Mouse (Mus musculus): ENCODE results near the gene 9930022D16Rik.

The 9930022D16Rik gene

DNA sequence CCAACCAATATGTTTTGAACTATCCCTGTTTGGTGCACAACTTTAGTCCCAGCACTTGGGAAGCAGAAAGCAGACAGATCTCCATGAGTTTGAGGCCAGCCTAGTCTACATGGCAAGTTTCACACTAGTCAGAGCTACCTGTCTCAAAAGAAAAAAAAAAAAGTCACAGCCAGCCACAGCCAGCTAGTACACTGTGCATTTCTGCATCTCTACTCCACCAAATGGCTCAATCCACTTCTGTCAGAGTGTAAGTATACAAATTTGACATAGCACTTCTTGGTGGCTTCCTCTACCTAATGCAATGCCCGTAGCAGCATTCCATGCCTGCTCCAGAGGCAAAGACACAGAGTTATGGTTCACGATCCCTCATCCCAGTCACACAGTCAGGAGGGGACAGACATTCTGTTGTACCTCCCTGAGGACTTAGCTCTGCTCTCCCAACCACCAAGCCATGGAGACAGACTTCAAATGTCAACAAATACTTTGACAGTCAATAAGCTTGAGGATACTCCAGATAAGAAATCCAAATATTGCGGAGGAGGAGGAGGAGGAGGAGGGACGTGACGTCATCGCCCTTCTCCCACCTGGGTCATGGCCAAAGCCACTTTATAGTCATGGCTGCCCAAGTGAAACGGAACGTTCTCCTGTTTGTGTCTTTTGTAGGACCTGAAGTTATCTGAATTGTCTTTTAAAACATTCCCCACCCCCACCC, 3.1 kb downstream of the 9930022D16Rik start:
- DNase-seq (ENCODE audit: low read depth, low spot score) = no peak

DNA sequence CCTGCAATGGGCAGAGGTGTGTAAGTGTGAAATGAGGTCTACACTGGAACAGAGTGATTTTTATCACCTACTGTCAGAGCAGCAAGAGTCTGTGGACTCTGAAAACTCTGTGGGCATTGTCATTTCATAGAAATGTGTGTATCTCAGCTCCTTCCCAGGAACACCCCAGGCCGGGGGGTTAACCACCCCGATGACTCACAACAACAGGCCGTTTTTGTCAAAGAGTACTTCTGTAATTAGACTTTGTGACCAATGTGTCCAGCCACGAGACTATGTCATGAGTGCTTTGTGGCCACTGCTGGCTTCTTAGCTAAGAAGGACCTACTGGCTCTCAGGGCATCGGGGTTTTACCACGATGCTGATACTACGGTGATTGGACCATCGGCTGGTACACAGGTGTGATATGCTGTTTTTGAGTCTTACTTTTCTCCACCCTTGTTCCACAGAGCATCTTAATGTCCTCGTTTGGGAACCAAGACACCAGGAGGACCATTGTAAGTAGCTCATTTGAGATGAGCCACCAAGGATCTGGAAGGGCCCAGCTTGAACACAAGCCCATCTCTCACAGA, 3.8 kb downstream of the 9930022D16Rik start:
- DNase-seq (ENCODE audit: low read depth, low spot score) = no peak

DNA sequence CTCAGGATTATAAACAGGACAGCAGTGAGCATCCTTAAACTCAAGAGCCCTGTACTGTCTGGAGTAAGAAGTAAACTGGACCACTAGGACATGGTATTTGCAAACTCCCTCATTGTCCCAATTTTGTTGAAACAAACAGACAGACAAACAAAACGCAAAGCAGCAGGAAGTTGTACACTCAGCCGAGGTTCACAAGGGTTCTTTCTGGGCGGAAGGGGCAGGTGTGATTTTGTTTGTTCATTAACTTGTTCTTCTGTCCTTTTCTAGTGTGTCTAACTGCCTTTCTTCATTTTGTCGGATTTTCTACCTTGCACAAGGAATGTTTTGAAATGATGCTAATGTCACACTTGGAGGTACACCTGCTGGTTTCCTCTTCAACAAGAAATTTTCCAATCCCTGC, 5.7 kb downstream of the 9930022D16Rik start:
- no peak for DNase-seq (ENCODE audit: low read depth, low spot score)

DNA sequence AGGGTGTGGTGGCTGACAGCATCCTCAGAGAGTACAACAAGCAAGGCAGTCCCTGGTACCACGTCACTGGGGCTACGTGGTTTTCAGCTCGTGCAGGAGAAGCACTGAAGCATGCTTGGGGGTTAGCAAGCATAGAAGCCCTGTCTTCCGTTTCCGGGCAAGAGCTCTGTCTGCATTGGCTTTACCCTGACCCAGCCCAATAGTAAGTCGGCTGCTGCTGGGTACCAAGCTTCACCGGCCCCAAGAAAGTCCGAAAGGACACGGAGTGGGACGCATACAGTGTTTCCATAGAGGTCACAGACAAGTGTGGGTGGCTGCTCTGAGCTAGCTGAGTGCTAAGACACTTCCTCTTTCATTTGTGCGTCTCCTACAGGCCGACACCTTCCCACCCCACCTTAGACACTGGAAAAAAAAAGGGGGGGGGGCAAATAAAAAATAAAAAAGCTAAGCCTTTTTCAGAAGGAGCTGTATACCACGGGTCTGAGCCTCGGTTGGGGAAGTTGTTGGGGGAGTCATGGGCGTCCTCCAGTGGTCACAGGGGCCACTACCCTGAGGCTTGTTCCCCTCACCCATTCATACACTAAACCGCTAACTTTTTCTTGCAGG, 6.3 kb downstream of the 9930022D16Rik start:
- no peak for DNase-seq (ENCODE audit: low read depth, low spot score)

DNA sequence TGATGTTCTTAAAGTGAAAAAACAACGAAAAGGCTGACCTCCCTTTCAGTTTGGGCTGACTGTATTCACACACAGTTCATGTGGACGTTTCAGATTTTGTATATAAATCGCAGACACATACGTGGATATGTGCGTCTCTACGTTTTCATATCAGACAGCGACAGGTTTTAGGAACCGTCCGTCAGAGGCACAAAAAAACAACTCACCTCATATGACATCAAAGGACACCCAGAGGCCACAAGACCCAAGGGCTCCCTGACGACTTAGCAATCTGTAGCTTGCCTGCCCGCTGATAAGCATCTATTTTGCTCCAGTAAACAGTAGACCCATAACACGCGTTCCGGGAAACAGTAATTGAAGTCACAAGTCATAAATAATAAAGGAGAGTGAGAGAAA, 6.8 kb downstream of the 9930022D16Rik start:
- DNase-seq (ENCODE audit: low read depth, low spot score) = no peak

DNA sequence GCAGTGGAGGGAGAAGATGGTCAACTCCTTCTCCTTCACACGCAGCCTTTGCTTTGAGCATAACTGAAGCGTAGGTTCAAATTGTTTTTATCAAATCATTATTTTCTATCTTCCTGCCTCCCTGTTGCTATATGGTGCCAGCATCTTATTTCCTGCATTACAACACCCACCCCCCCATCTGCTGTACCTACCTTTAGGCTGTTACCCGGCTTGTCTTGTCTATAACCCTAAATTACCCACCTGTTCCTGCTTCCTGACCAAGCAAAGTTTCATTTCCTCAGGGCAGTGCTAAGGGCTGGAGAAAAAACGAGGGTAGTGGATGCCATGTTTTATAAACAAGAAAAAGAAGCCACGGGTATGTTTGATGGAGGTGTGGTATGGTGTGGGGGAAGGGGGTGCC, 7.5 kb downstream of the 9930022D16Rik start:
- no peak for DNase-seq (ENCODE audit: low read depth, low spot score)

DNA sequence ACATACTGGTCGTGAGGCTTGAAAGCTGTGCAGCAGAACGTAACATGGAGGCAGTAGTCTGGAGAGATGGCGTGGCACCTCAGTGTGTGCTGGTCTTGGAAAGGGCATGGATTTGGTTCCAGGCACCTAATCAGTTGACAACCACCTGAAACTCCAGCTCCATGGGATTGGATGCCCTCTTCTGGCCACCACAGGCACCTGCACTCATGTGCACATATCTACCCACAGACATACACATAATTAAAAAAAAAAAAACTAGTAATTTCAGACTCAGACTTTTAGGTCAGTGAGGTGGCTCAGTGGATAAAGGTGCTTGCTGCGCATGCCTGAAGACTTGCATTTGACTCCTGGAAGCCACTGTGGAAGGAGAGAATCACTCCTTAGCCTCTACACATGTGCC, 8.5 kb downstream of the 9930022D16Rik start:
- no peak for DNase-seq (ENCODE audit: low read depth, low spot score)

DNA sequence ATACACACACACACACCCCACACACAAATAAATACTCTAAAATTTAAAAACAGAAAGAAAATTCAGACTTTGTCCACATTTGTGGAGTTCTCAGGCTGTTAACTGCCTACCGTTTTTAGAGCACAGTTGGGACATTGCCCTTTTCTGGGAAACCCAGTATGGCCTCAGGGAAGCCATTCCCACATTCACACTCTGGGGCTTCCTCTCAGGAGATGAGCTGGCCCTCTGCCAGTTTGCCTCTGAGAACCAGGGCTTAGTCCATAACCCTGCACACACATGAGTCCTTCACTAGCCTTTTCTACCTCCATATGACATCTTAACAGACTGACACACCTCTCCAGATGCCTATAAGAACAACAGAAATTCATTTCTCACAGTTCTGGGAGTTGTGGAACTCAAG, 9.6 kb downstream of the 9930022D16Rik start:
- DNase-seq (ENCODE audit: low read depth, low spot score) = no peak

DNA sequence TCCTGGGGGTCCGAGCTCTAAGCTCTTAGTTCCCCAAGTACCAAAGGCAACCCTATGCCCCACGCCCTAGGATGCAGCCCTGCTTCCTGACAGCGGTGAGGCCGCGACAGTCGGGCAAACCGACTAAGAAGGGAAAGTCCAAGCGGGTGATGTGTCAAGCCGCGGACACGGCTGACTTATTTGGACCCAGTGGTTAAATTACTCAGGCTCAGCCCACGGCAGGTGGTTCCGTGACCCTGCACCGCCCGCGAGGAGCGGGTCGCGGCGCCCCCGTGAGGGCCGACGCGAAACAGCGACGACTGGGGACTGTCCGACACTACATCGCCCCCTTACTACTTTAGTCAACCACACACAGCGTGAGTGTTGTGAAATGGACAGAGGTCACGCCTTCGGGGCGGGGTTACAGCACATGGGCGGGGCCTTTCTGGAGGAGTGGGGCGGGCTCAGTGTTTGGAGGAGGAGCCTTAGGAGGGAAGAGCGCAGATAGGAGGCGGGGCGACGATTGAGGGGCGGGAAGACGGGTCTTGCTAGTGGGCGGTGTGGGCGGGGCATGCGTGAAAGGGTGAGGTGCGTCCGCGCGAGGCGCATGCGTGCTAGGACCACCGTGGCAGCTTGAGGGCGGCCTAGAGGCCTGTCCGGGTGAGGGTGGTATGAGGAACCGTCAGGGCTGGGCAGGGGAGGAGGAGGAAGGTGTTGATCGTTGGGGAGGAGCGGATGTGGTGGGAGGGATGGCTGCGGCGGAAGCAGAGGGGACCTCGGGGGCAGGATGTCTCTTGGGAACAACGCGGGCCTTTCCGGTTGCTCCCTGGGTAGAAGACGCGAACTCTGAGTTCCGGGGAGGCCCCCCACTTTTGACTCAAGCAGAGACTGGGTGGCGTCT, 11.9 kb downstream of the 9930022D16Rik start, which contains the start of gene Amz2:
Amz2 (plus strand) TSS at position 555 of the 880 bp plus-strand sequence.
- peak; percentile 100 for DNase-seq (ENCODE audit: low read depth, low spot score)

DNA sequence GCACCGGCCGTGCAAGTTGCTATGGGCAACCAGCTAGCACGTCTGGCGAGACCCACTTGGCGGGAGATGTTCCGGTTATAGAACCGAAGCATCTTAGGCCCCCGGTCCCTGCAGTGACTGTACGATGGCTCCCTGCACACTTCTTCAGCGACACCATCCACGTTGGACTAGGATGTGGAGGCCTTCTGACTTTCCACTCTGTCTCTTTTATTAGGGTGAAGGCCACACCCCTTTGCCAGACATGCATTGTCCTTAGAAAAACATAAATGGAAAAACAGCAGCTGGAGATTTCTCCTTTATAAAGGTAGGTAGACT, 12.5 kb downstream of the 9930022D16Rik start:
- DNase-seq (ENCODE audit: low read depth, low spot score) = no peak

DNA sequence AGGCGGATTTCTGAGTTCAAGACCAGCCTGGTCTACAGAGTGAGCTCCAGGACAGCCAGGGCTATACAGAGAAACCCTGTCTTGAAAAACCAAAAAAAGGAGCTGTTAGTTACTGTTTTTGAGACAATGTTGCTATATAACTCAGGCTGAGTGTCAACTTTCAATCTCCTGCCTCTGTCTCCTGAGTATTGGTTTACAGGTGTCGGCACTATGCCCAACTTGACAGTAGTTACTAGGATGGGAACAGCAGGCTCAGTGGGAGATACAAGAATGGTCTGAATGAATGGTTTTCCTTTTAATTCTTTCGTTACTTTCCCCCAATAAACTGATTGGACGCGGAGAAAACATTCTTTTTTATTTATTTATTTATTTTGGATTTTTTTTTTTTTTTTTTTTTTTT, 13.6 kb downstream of the 9930022D16Rik start:
- DNase-seq (ENCODE audit: low read depth, low spot score) = no peak

DNA sequence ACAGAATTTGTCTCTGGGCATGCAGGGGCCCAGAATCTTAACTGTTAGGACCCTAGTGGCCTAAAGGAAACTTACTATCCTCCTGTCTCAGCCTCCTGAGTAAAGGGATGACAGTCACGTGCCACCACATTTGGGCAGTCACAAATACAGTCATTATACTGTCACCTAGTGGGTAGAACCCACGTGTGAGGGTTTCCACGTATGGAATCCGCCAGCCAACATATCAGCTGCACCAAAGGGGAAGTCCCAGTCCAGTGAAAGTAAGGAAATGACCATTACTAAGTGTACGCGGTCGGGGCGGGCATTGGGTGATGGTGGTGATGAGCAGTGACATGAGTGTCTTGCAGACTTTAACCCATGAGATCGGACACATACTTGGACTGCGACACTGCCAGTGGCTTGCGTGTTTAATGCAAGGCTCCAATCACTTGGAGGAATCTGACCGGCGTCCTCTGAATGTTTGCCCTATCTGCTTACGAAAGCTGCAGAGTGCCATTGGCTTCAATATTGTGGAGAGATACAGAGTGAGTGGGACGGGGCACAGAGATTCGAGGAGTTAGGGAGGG, 20.6 kb downstream of the 9930022D16Rik start:
- DNase-seq (ENCODE audit: low read depth, low spot score) = no peak

DNA sequence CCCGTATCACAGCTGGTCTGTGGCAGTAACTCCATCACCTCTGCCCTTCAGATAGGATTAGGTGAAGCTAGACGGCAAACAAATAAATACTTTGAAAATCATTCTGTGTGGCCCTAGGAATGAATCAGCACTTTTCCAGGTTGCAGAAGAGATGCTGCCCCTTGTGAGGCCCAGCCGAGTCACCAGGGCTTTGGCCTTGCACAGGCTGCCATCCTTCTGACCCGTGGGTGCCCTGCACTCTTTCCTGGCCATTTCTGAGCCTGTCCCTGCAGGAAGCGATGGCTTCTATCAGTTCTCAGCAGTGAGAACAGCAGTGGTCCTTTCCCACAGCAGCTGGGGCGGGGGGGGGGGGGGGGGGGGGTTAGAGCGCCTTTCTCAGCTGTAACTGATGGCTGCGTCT, 23.2 kb downstream of the 9930022D16Rik start:
- no peak for DNase-seq (ENCODE audit: low read depth, low spot score)

DNA sequence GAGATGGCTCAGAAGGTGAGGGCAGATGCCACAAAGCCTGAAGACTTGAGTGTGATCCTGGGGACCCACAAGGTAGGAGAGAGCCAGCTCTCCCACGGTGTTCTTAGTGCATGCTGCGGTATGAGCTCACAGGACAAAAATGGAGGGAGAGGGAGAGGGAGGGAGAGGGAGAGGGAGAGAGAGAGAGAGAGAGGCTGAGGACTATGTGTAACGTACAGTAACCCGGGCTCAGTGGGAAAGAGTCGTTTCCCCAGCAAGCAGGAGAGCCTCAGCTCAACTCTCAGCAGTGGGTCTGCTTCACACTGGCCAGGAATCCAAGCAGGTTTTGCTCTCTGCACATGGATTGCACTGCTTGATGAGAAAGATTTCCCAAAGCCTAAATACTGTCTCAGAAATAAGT, 25.5 kb downstream of the 9930022D16Rik start:
- no peak for DNase-seq (ENCODE audit: low read depth, low spot score)

DNA sequence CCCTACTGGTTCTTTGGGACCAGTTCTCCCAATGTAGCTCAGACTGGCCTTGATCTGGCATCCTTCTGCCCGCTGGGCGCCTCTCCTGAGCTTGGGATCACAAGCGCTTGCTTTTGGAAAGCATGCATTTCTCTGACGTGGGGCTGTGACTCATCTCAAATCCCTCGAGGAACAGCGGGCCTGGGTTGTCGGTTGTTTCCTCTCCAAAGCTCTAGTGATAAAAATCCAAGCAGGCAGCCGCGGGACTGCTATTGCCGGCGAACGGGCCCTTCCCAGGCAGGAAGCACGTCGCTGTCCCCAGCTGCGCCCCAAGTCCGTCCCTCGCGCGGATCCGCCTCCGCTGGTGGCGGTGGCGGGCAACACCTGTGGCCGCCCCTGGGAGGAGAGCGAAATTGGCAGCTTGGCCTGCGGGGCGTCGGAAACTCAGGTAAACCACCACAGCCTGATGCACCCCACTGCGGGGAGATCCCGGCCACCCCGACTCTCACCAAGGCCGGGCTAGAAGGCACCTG, 26.2 kb downstream of the 9930022D16Rik start:
- DNase-seq (ENCODE audit: low read depth, low spot score) = peak; percentile 59

DNA sequence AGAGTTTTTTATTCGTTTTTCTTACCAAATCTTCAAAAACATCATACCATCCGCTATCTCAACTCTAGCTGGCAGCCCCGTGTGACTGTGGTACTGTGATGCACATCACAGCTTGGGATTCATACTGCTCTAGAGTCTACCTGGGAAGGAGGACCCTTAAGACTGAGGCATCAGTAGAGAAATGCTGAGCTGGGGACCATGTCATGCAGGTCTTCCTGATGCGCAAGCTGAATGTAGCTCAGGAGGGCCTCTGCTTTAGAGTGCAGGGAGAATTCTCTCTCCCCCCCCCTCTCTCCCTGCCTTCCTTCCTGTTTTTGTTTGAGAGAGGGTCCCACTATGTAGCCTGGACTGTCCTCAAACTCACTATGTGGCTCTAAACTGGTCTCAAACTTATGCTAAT, 26.9 kb downstream of the 9930022D16Rik start:
- DNase-seq (ENCODE audit: low read depth, low spot score) = no peak

DNA sequence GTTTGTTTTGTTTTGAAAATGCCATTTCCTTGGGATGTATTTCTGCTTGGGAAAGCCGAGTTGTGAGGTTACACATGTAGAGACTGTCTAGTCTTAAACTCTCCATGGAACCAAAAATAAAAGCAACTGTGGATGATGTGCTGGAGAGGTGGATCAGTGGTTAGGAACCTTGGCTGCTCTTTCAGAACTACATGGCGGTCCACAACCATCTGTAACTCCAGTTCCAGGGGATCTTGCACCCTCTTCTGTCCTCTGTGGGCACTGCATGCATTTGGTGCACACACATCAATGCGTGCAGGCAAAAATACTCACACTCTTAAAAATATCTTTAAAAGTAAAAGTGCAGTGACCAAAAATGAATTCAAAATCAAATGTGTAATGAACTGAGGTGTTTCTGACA, 27.4 kb downstream of the 9930022D16Rik start:
- peak; percentile 22 for DNase-seq (ENCODE audit: low read depth, low spot score)

DNA sequence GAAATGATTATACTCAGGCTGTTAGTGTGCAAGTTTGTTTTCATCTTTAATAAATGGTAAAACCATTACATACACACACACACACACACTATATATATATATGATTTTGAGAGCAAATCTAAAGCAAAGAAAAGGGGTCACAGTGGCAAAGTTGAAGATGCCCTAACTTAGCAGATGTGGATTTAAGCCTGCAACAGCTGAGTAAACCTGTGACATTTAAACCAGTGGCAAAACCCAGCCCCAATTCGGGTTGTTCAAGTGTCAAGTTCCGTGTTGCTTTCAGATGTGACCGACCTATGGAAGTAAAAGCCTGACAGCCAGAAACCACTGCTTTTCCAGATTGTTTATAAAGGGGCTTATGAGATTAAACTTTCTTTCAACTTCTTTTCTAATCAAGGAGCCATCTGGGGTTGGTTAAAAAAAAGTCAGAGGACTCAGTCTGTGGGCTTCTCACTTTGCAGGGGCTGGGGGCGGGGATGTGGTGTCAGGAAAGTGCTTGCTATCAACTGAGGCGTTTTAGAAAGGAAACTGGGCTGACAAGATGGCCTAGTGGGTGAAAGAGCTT, 28.5 kb downstream of the 9930022D16Rik start:
- no peak for DNase-seq (ENCODE audit: low read depth, low spot score)

DNA sequence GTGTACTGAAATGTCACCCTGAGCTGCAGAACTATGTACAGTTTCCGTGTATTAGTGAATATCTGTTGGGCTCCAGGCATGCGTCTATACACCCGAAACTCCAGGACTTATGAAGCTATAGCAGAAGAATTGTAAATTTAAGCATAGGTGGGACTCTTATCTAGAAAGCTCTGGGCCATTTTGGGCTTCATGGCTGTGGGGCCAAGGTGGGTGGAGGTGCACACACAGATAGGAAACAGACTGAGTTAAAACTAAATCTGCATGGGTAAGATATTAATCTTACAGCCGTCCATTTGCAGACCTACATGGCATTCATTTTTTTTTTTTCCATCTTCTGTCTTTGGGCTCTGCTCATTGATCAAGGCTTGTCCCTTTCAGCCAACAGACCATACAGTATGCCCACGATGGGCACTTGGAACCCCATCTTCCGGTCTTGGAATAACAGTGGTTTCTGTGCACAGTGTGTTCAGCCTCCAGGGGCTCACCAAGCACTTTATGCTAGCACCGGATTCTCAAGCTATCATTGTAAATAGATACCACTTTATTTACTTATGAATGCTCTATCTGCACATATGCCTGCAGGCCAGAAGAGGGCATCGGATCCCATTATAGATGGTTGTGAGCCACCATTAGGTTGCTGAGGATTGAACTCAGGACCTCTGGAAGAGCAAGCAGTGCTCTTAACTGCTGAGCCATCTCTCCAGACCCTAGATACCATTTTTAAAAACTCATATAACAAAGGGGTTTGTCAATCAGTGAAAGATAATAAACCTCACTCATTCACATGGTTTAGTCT, 29.9 kb downstream of the 9930022D16Rik start:
- no peak for DNase-seq (ENCODE audit: low read depth, low spot score)

DNA sequence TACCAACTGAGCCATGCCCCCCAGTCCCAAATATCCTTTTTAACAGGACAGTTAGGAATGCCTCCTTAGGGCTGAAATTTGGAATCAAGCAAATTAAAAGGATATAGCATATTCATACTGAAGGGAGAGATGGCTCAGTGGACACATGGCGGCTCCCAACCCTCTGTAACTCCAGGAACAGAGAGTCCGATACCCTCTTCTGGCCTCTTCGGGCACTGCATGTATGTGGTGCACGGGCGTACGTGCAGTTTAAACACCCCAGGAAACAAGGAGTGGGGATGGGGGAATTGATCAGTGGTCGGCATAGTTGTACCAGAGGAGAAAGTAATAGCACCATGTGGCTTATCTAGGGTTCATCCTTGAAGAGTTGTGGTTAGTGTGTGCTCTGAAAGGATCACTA, 30.9 kb downstream of the 9930022D16Rik start:
- no peak for DNase-seq (ENCODE audit: low read depth, low spot score)
